Mouse (Mus musculus) MN1 (cell line): ENCODE measurements around the gene Cstad.

Source experiments
- DNase-seq: peaks from one replicate; pipeline ENCODE4 v3.0.0-alpha.2; 2016; ENCODE audit warnings: low spot score

The Cstad gene

GRCm38 (mm10) chr2:30629038-30629761 is 34.4 kb downstream of the Cstad start:
- DNase-seq: no peak

DNA sequence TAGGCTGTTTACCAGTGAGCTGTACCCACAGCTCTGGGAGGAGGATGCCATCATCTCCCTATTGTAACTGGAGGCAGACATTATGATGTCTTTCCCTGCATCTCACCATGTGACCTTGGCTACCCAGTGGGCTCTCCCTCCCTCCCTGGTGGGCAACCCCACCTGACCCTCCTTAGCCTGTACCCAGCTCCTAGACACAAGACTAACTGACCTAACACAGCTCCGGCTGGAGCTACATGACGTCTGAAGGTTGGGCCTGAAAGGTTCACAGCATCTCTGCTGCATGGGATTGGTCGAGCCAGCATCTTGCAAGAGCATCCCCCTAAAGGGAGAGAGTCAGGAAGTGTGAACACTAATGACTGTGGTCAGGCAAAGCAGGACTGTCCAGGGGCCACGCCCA is 35.0 kb downstream of the Cstad start:
- no peak for DNase-seq

DNA sequence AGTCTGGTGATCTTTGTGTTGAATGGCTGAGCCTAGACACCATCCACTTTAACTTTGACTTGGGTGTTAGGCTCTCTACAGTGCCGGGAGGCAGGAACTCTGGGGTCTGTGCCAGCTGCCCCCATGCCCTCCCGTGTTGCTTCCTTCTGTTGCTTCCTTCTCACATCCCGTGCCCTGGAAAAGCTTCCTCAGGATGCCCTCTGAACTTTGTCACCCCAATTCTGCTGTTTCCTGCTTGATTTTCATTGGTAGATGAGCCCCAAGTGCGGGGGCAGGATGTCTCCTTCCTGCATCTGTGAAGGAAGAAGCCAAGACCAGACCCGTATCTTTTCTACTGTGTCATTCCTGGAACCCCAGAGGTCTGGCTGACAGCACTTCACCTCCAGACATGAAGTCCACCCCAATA is 41.4 kb downstream of the Cstad start:
- DNase-seq: no peak

- DNase-seq: no peak
Observed at GRCm38 (mm10) chr2:30637991-30638390, 43.2 kb downstream of the Cstad start.

GRCm38 (mm10) chr2:30640021-30640481 is 45.2 kb downstream of the Cstad start:
- peak; percentile 18 for DNase-seq

DNA sequence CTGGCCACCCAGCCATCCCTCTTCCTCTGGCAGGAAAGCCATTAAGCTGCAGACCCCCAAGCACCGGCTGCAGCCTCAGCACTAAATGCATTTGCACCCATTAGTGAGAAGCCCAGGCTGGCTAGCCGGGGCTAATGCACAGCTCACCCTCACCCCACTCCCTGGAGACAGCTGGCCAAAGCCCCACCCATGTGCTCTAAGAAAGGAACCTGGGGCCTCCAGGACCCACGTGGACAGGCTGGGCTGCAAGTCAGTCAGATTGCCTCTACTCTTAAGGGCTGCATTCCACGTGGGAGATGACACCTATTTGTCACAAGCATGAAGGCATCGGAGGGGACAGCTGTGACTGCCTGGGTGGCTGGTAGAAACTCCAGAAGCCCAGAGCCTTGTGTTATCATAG is 48.0 kb downstream of the Cstad start:
- peak; percentile 37 for DNase-seq

GRCm38 (mm10) chr2:30643422-30643821 is 48.6 kb downstream of the Cstad start:
- DNase-seq: no peak

DNA sequence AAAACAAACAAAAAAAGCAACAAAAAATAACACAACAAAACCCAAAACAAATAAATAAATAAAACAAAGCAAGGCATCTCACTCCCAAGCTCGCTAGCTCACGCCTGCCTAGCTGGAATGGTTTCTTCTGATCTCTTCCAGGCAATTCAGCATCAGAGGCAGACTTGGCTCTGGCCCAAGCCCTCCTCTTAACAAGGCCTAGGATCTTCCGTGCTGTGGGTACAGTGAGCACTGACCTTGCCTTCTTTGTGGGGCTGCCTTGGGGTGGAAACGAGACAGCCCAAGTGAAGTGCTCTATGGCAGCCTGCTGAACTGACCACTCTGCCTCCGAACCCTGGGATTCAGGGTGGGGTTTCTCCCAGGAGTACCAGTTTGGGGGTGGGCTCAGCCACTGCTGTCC is 52.0 kb downstream of the Cstad start:
- DNase-seq: peak; percentile 84

DNA sequence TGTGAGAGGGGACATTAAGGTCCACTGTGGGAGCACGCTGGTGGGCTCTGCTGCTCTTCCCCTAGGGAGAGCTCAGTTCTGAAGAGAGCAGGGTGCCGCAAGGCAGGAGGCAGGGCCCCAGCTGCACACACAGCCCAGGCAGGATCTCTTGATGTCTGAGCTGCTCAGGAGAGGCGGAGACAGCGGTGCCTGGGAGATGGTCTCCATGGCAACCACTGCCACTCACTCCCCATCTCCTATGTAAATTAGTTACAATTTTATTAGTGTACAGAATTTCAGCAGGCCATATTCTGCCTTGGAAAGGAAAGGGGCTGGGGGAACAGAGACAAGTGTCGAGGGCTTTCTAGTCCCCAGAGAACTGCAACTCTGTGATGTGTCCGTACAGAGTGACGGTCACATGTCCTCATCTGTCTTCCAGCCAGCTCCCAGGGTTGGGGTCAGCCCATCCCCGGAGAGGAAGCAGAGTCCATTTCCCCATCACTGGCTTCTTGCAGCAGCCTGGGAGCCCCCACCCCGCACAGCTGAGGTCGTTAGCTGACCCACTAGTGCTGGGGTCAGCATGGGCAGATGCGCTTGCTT is 52.6 kb downstream of the Cstad start:
- DNase-seq: peak; percentile 87

GRCm38 (mm10) chr2:30647882-30648494 is 53.1 kb downstream of the Cstad start:
- peak; percentile 41 for DNase-seq

GRCm38 (mm10) chr2:30650249-30650648 is 55.4 kb downstream of the Cstad start:
- no peak for DNase-seq

GRCm38 (mm10) chr2:30651831-30652230 is 57.0 kb downstream of the Cstad start:
- no peak for DNase-seq

- peak; percentile 79 for DNase-seq
Observed at GRCm38 (mm10) chr2:30652581-30653037, 57.8 kb downstream of the Cstad start.

DNA sequence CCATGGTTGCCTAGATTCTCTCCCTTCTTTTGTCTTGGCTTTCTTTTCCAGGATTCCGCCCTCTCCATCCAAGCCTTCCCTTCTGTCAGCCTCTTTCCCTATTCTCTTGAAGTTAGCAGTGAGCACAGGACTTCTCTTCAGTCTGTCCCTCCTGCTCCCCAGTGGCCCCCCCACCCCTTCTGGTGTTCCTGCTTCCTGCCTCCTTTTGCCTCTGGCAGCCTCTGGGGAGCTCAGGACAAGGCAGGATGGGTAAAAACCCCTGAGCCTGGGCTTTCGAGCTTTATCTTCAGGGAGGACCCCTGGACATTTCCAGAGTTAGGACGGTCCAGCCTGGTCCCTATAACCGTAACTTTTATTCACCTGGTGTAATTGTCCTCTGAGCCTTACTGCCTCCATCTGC is 58.2 kb downstream of the Cstad start:
- DNase-seq: no peak

- DNase-seq: no peak
Observed at GRCm38 (mm10) chr2:30654158-30654557, 59.3 kb downstream of the Cstad start.

DNA sequence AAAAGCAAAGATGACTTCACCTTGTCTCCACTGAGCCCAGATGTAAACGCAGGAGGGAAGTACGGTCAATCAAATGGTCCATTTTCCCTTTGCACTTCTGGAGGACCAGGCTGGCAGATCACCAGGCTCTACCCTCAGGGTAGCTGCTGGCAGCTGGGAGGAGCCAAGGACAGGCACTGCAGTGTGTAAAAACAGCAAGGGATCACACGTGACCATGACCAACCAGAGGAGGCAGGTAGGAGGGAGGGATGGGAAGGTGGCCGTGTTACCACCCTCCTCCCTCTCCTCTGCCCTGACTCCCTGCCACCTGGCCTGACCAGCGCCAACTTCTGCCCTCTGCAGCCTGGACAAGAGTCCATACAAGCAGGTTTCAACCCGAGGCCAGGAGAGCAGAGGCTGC is 59.7 kb downstream of the Cstad start:
- peak; percentile 42 for DNase-seq

- no peak for DNase-seq
Observed at GRCm38 (mm10) chr2:30655746-30656145, 60.9 kb downstream of the Cstad start.

DNA sequence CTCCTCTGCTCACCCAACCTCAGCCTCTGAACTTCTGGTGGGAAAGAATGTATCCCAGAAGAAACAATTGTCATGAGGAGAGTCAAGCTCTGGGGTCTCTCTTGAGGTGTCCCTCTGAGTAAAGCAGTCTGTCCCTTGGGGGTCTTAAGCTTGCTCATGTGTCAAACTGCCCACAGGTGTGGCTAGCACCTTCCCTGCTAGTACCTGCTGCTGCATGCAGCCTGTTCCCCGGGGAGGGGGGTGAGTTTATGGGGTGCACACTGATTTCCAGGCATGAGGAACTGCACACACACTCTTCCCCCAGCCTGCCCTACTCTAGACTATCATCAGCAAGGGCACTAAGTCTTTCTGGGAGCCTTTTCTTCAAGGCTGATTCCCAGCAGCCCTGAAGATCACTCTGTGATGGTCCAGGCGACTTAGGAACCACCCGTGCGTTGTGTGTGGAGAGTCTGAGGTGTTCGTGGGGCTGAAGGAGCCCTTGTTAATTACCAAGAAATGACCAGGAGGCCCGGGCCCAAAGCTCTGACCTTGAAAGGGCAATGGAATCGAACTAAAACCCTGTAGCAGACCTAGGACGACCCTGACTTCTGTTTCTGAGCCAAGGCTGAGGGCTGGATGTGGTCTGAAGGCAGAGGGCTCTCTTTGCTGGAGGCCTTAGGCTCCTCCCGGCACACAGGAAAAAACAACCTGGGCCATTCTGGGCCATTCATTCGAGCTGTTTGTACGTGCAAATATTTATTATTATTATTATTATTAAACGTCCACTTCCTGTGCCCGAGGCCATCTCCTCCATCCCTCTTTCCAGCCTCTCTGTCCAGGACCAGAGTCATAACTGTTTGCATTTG is 62.1 kb downstream of the Cstad start:
- no peak for DNase-seq

GRCm38 (mm10) chr2:30657674-30658479 is 63.0 kb downstream of the Cstad start:
- peak; percentile 64 for DNase-seq

GRCm38 (mm10) chr2:30658480-30658843 is 63.6 kb downstream of the Cstad start:
- peak; percentile 94 for DNase-seq
